Mouse (Mus musculus) common myeloid progenitor, adult 5-6 weeks (primary cell): ENCODE data around the gene Fdx1l. TPM values are rescaled to one million over a fixed set of nuclear protein-coding genes. Genes with fewer than 3 reads are reported as not detected.
A peak's percentile ranks its signal among the peaks of the same experiment; 100 is the strongest.

Experiments used
- ATAC-seq: replicated peaks from 2 replicates; pipeline ENCODE4 v1.8.0; 2016; ENCODE audit warnings: low read depth, mild to moderate bottlenecking, moderate TSS enrichment, inconsistent platforms; ENCODE audit not compliant: poor library complexity, severe bottlenecking
- total RNA-seq: library from RNA; stranded (forward); fragments of 200-1000, 187-1606 nt; gene quantifications from 2 replicates; pipeline ENCODE4 v1.2.3, GENCODE M21; 2017

The Fdx1l gene
- total RNA-seq, 1 experiment from 2014 or later, result 48.3 TPM

- 0 out of 2 replicates have a peak, but pooled peaks have one; percentile 6 for ATAC-seq
Observed at GRCm38 (mm10) chr9:21030055-21030600, 43.3 kb downstream of the Fdx1l start.

GRCm38 (mm10) chr9:21029291-21030054, 43.9 kb downstream of the Fdx1l start, which contains the start of gene Icam4:
Gene Icam4 (plus strand): TSS chr9:21029373.
- ATAC-seq, result peak; percentile 46

- no peak for ATAC-seq
Observed at GRCm38 (mm10) chr9:21028560-21029110, 44.8 kb downstream of the Fdx1l start.

GRCm38 (mm10) chr9:21027774-21028290, 45.6 kb downstream of the Fdx1l start:
- no peak for ATAC-seq

GRCm38 (mm10) chr9:21026849-21027248, 46.6 kb downstream of the Fdx1l start:
- ATAC-seq, result no peak

- ATAC-seq, result no peak
Observed at GRCm38 (mm10) chr9:21025258-21025810, 48.1 kb downstream of the Fdx1l start.

- ATAC-seq, result no peak
Observed at GRCm38 (mm10) chr9:21022726-21023125, 50.7 kb downstream of the Fdx1l start.

- no peak for ATAC-seq
Observed at GRCm38 (mm10) chr9:21022288-21022687, 51.1 kb downstream of the Fdx1l start.

GRCm38 (mm10) chr9:21021363-21021762, 52.1 kb downstream of the Fdx1l start:
- no peak for ATAC-seq

GRCm38 (mm10) chr9:21018600-21018999, 54.8 kb downstream of the Fdx1l start:
- no peak for ATAC-seq

Other genes with a start within 250 kb of the Fdx1l start
- gene A230050P20Rik, start 205.0 kb downstream of the Fdx1l start, total RNA-seq, result 25.7 and 27.9 TPM in 2 replicates
- gene Angptl6, start 193.9 kb downstream of the Fdx1l start, total RNA-seq, result 0.50 and 1.7 TPM in 2 replicates
- 140 and 152 TPM in 2 replicates for gene Ppan, start 185.4 kb downstream of the Fdx1l start, total RNA-seq
- 188 and 215 TPM in 2 replicates for gene Eif3g, start 175.0 kb downstream of the Fdx1l start, total RNA-seq
- gene Dnmt1, start 113.7 kb downstream of the Fdx1l start, total RNA-seq, result 271 and 309 TPM in 2 replicates
- gene S1pr2, start 96.8 kb downstream of the Fdx1l start, total RNA-seq, result 1.4 and 2.2 TPM in 2 replicates
- gene Mrpl4, start 70.9 kb downstream of the Fdx1l start, total RNA-seq, result 33.0 and 35.8 TPM in 2 replicates
- 9.1 and 14.8 TPM in 2 replicates for gene Icam1, start 57.6 kb downstream of the Fdx1l start, total RNA-seq
- 11.5 and 28.9 TPM in 2 replicates for gene Icam4, start 44.2 kb downstream of the Fdx1l start, total RNA-seq
- gene Icam5, start 41.5 kb downstream of the Fdx1l start, total RNA-seq, result not detected in 2 replicates
- 1.7 TPM in 1 of 2 replicates, not detected in the other for gene Zglp1, start 6.5 kb downstream of the Fdx1l start, total RNA-seq
- gene Gm49373, start 518 bp downstream of the Fdx1l start, total RNA-seq, result not detected in 2 replicates
- 4.4 and 8.4 TPM in 2 replicates for gene Gm38431, start 18.4 kb upstream of the Fdx1l start, total RNA-seq
- 30.2 and 38.9 TPM in 2 replicates for gene Raver1, start 18.4 kb upstream of the Fdx1l start, total RNA-seq
- gene Tyk2, start 57.6 kb upstream of the Fdx1l start, total RNA-seq, result 11.8 and 13.8 TPM in 2 replicates
- 348 and 349 TPM in 2 replicates for gene Cdc37, start 76.4 kb upstream of the Fdx1l start, total RNA-seq
- gene Pde4a, start 92.1 kb upstream of the Fdx1l start, total RNA-seq, result 5.4 and 10.9 TPM in 2 replicates
- 35.4 and 38.3 TPM in 2 replicates for gene Keap1, start 165.7 kb upstream of the Fdx1l start, total RNA-seq
- gene S1pr5, start 174.8 kb upstream of the Fdx1l start, total RNA-seq, result 0.09 TPM in 1 of 2 replicates, not detected in the other
- 6.1 and 14.8 TPM in 2 replicates for gene Atg4d, start 191.7 kb upstream of the Fdx1l start, total RNA-seq
- 55.2 and 64.0 TPM in 2 replicates for gene Kri1, start 214.4 kb upstream of the Fdx1l start, total RNA-seq
- gene Cdkn2d, start 217.8 kb upstream of the Fdx1l start, total RNA-seq, result 8.4 and 25.3 TPM in 2 replicates
- gene Ap1m2, start 238.7 kb upstream of the Fdx1l start, total RNA-seq, result 0.37 and 2.5 TPM in 2 replicates
- 76.6 and 80.6 TPM in 2 replicates for gene Slc44a2, start 247.1 kb upstream of the Fdx1l start, total RNA-seq